Mouse (Mus musculus): ENCODE data around the gene Nek1. TPM values are rescaled to one million over a fixed set of nuclear protein-coding genes. Genes with fewer than 3 reads are reported as not detected.

The Nek1 gene
- polyA plus RNA-seq, 1 experiment from 2014 or later: 24.8 TPM

GRCm38 (mm10) chr8:61121631-61122030, 128.6 kb downstream of the Nek1 start:
- Histone ChIP-seq H3K4me3 (no peak overlapping the region), H3K27me3 (no peaks in the 10 kb centered on the region), H3K4me2 (replicated peaks) (no peak overlapping the region), H3K9me3 (no peaks in the 10 kb centered on the region), H3K36me3 (peaks cover 30% of the 10 kb centered on the region), H3K27ac (no peak overlapping the region), H3K9ac (no peak overlapping the region), H3K4me1 (no peaks in the 10 kb centered on the region)
- no peak for ATAC-seq (ENCODE audit: low FRiP score, low read depth)
- 97% methylated on average over 1 of the region's 1 CpGs for WGBS

GRCm38 (mm10) chr8:61127299-61127861, 134.4 kb downstream of the Nek1 start:
- Histone ChIP-seq H3K4me2 (replicated peaks) (no peak overlapping the region), H3K9me3 (no peaks in the 10 kb centered on the region), H3K4me1 (no peaks in the 10 kb centered on the region), H3K27ac (no peak overlapping the region), H3K27me3 (no peaks in the 10 kb centered on the region), H3K36me3 (peaks cover 22% of the 10 kb centered on the region), H3K9ac (no peak overlapping the region), H3K4me3 (no peak overlapping the region)
- 70% methylated on average over 2 of the region's 2 CpGs for WGBS
- no peak for ATAC-seq (ENCODE audit: low FRiP score, low read depth)

- 0 out of 2 replicates have a peak, but pooled peaks cover 3% of the 10 kb centered on the region for H3K9me3 ChIP-seq
- no peak overlapping the region for H3K4me2 ChIP-seq (replicated peaks)
- ATAC-seq (ENCODE audit: low FRiP score, low read depth): no peak
- H3K27ac ChIP-seq: no peak overlapping the region
- 92% methylated on average over 4 of the region's 4 CpGs for WGBS
- H3K9ac ChIP-seq: no peak overlapping the region
- H3K36me3 ChIP-seq: peaks cover 10% of the 10 kb centered on the region
- H3K27me3 ChIP-seq: no peaks in the 10 kb centered on the region
- H3K4me3 ChIP-seq: no peak overlapping the region
- no peaks in the 10 kb centered on the region for H3K4me1 ChIP-seq
Measured at GRCm38 (mm10) chr8:61132561-61133134, 139.7 kb downstream of the Nek1 start.

- H3K9me3 ChIP-seq: no peaks in the 10 kb centered on the region
- no peaks in the 10 kb centered on the region for H3K4me1 ChIP-seq
- H3K4me3 ChIP-seq: no peak overlapping the region
- no peak overlapping the region for H3K9ac ChIP-seq
- no peak overlapping the region for H3K4me2 ChIP-seq (replicated peaks)
- no peak for ATAC-seq (ENCODE audit: low FRiP score, low read depth)
- no peak overlapping the region for H3K27ac ChIP-seq
- WGBS: 75% methylated on average over 6 of the region's 6 CpGs
- H3K27me3 ChIP-seq: no peaks in the 10 kb centered on the region
- H3K36me3 ChIP-seq: no peaks in the 10 kb centered on the region
Measured at GRCm38 (mm10) chr8:61141869-61142268, 148.9 kb downstream of the Nek1 start.

GRCm38 (mm10) chr8:61142302-61142701, 149.3 kb downstream of the Nek1 start:
- no peaks in the 10 kb centered on the region for H3K9me3 ChIP-seq
- H3K36me3 ChIP-seq: no peaks in the 10 kb centered on the region
- no peaks in the 10 kb centered on the region for H3K27me3 ChIP-seq
- 53% methylated on average over 3 of the region's 3 CpGs for WGBS
- no peak overlapping the region for H3K27ac ChIP-seq
- no peak overlapping the region for H3K9ac ChIP-seq
- H3K4me2 ChIP-seq (replicated peaks): no peak overlapping the region
- H3K4me1 ChIP-seq: no peaks in the 10 kb centered on the region
- ATAC-seq (ENCODE audit: low FRiP score, low read depth): no peak
- H3K4me3 ChIP-seq: no peak overlapping the region

- Histone ChIP-seq H3K4me1 (no peaks in the 10 kb centered on the region), H3K4me3 (no peak overlapping the region), H3K27me3 (no peaks in the 10 kb centered on the region), H3K4me2 (replicated peaks) (no peak overlapping the region), H3K9ac (no peak overlapping the region), H3K27ac (no peak overlapping the region), H3K36me3 (no peaks in the 10 kb centered on the region), H3K9me3 (no peaks in the 10 kb centered on the region)
- no peak for ATAC-seq (ENCODE audit: low FRiP score, low read depth)
Measured at GRCm38 (mm10) chr8:61142845-61143244, 149.8 kb downstream of the Nek1 start.

GRCm38 (mm10) chr8:61148728-61149127, 155.7 kb downstream of the Nek1 start:
- Histone ChIP-seq H3K9me3 (no peaks in the 10 kb centered on the region), H3K27me3 (no peaks in the 10 kb centered on the region)
- WGBS: 90% methylated on average over 5 of the region's 5 CpGs

GRCm38 (mm10) chr8:61150596-61150995, 157.6 kb downstream of the Nek1 start:
- WGBS: 83% methylated on average over 4 of the region's 4 CpGs
- no peak overlapping the region for H3K4me3 ChIP-seq
- H3K4me1 ChIP-seq: no peaks in the 10 kb centered on the region
- H3K27ac ChIP-seq: no peak overlapping the region
- no peaks in the 10 kb centered on the region for H3K36me3 ChIP-seq
- no peak overlapping the region for H3K9ac ChIP-seq
- no peak overlapping the region for H3K4me2 ChIP-seq (replicated peaks)
- ATAC-seq (ENCODE audit: low FRiP score, low read depth): no peak
- no peaks in the 10 kb centered on the region for H3K27me3 ChIP-seq
- H3K9me3 ChIP-seq: no peaks in the 10 kb centered on the region

More at GRCm38 (mm10) chr8:61148728-61149127, 155.7 kb downstream of the Nek1 start:
- Histone ChIP-seq H3K4me1 (no peaks in the 10 kb centered on the region), H3K4me3 (no peak overlapping the region), H3K27ac (no peak overlapping the region), H3K4me2 (replicated peaks) (no peak overlapping the region), H3K9ac (no peak overlapping the region), H3K36me3 (no peaks in the 10 kb centered on the region)
- no peak for ATAC-seq (ENCODE audit: low FRiP score, low read depth)

- no peak for ATAC-seq (ENCODE audit: low FRiP score, low read depth)
- 65% methylated on average over 1 of the region's 1 CpGs for WGBS
- no peaks in the 10 kb centered on the region for H3K9me3 ChIP-seq
- no peaks in the 10 kb centered on the region for H3K27me3 ChIP-seq
- H3K36me3 ChIP-seq: no peaks in the 10 kb centered on the region
- H3K27ac ChIP-seq: no peak overlapping the region
- no peaks in the 10 kb centered on the region for H3K4me1 ChIP-seq
- H3K4me3 ChIP-seq: no peak overlapping the region
- no peak overlapping the region for H3K9ac ChIP-seq
- H3K4me2 ChIP-seq (replicated peaks): no peak overlapping the region
Measured at GRCm38 (mm10) chr8:61156406-61156805, 163.4 kb downstream of the Nek1 start.

GRCm38 (mm10) chr8:61158540-61158939, 165.5 kb downstream of the Nek1 start:
- 60% methylated on average over 3 of the region's 3 CpGs for WGBS
- no peak for ATAC-seq (ENCODE audit: low FRiP score, low read depth)
- H3K36me3 ChIP-seq: no peaks in the 10 kb centered on the region

GRCm38 (mm10) chr8:61161461-61162185, 168.6 kb downstream of the Nek1 start:
- H3K27me3 ChIP-seq: no peaks in the 10 kb centered on the region
- 85% methylated on average over 6 of the region's 6 CpGs for WGBS
- no peak for ATAC-seq (ENCODE audit: low FRiP score, low read depth)
- H3K9ac ChIP-seq: no peak overlapping the region
- no peaks in the 10 kb centered on the region for H3K36me3 ChIP-seq
- H3K4me3 ChIP-seq: no peak overlapping the region
- H3K4me1 ChIP-seq: no peaks in the 10 kb centered on the region
- no peaks in the 10 kb centered on the region for H3K9me3 ChIP-seq
- no peak overlapping the region for H3K4me2 ChIP-seq (replicated peaks)
- H3K27ac ChIP-seq: no peak overlapping the region

More at GRCm38 (mm10) chr8:61158540-61158939, 165.5 kb downstream of the Nek1 start:
- Histone ChIP-seq H3K27ac (no peak overlapping the region), H3K4me1 (no peaks in the 10 kb centered on the region), H3K27me3 (no peaks in the 10 kb centered on the region), H3K9me3 (no peaks in the 10 kb centered on the region), H3K4me3 (no peak overlapping the region), H3K4me2 (replicated peaks) (no peak overlapping the region), H3K9ac (no peak overlapping the region)

GRCm38 (mm10) chr8:61162186-61162566, 169.2 kb downstream of the Nek1 start:
- H3K4me1 ChIP-seq: no peaks in the 10 kb centered on the region
- no peak overlapping the region for H3K4me3 ChIP-seq
- H3K27me3 ChIP-seq: no peaks in the 10 kb centered on the region
- no peak overlapping the region for H3K4me2 ChIP-seq (replicated peaks)
- H3K9me3 ChIP-seq: no peaks in the 10 kb centered on the region
- H3K36me3 ChIP-seq: no peaks in the 10 kb centered on the region
- H3K9ac ChIP-seq: no peak overlapping the region
- H3K27ac ChIP-seq: no peak overlapping the region
- WGBS: 53% methylated on average over 1 of the region's 1 CpGs
- ATAC-seq (ENCODE audit: low FRiP score, low read depth): no peak
